Mouse (Mus musculus) embryonic facial prominence, embryonic 11.5 days (tissue): Measurements from ENCODE around the gene Nlrc4. TPM values are rescaled to one million over a fixed set of nuclear protein-coding genes. Genes with fewer than 3 reads are reported as not detected.
A peak's percentile ranks its signal among the peaks of the same experiment; 100 is the strongest.

ENCODE experiments used
- ATAC-seq: fragments of 200-750 bp; cut with Nextera tagmentation; replicated peaks from 2 replicates; pipeline ENCODE4 v1.8.0; 2017; ENCODE audit warnings: low read depth; ENCODE audit not compliant: insufficient number of reproducible peaks, low FRiP score, low TSS enrichment
- DNase-seq: peaks from one replicate; pipeline ENCODE4 v3.0.0-alpha.2; 2015; ENCODE audit warnings: low spot score
- H3K27ac ChIP-seq: fragments of 300-500 bp; sonication (generic); replicated peaks from 2 replicates; pipeline ENCODE4 v1.5.1; 2014; ENCODE audit warnings: mild to moderate bottlenecking, low read depth, low read length, control low read depth
- H3K27me3 ChIP-seq: fragments of 300-500 bp; sonication (generic); 2 replicates; pipeline ENCODE4 v1.6.1; 2014; ENCODE audit warnings: mild to moderate bottlenecking, low read length, moderate library complexity, mixed read lengths; ENCODE audit not compliant: control insufficient read depth, insufficient read depth
- H3K36me3 ChIP-seq: fragments of 300-500 bp; sonication (generic); replicated peaks from 2 replicates; pipeline ENCODE4 v1.6.1; 2014; ENCODE audit warnings: low read depth, mild to moderate bottlenecking, low read length, moderate library complexity, mixed read lengths; ENCODE audit not compliant: control insufficient read depth, insufficient read depth
- H3K4me1 ChIP-seq: fragments of 300-500 bp; sonication (generic); 2 replicates; pipeline ENCODE4 v1.6.1; 2014; ENCODE audit warnings: low read length, mixed read lengths; ENCODE audit not compliant: control insufficient read depth, insufficient read depth
- H3K4me2 ChIP-seq: fragments of 300-500 bp; sonication (generic); 2 replicates; pipeline ENCODE4 v1.6.1; 2014; ENCODE audit warnings: low read depth, mild to moderate bottlenecking, control low read depth, low read length, moderate library complexity
- H3K4me3 ChIP-seq: fragments of 300-500 bp; sonication (generic); 2 replicates; pipeline ENCODE4 v1.5.1; 2014; ENCODE audit warnings: low read depth, low read length, control low read depth
- H3K9ac ChIP-seq: fragments of 300-500 bp; sonication (generic); replicated peaks from 2 replicates; pipeline ENCODE4 v1.6.1; 2014; ENCODE audit warnings: mild to moderate bottlenecking, control low read depth, low read length
- H3K9me3 ChIP-seq: fragments of 300-500 bp; sonication (generic); replicated peaks from 2 replicates; pipeline ENCODE4 v1.6.1; 2016; ENCODE audit warnings: mild to moderate bottlenecking, low read length, inconsistent platforms, mixed read lengths; ENCODE audit not compliant: control insufficient read depth
- WGBS: fragments of 180-500 bp; shearing (Covaris S2); extraction: QIAGEN DNeasy Blood & Tissue Kit; methylation state at CpG from one replicate; pipeline ENCODE4 v1.1.7; 2014; 5-methylcytosine and 5-hydroxymethylcytosine counted together
- polyA plus RNA-seq: library from polyadenylated mRNA; unstranded; fragments of >200 nt; fragmentation: Nextera tagmentation; extraction: Ambion mirVana; gene quantifications from 2 replicates; pipeline ENCODE4 v1.2.1, GENCODE M21; 2014

The Nlrc4 gene
- polyA plus RNA-seq, 1 experiment from 2014 or later, result 0.18 TPM

- ATAC-seq (no peak), DNase-seq (no peak)
- H3K4me3 ChIP-seq, result no peak overlapping the region
- 89% methylated on average over 2 of the region's 2 CpGs for WGBS
- no peaks in the 10 kb centered on the region for H3K9me3 ChIP-seq
- H3K36me3 ChIP-seq, result no peaks in the 10 kb centered on the region
- no peak overlapping the region for H3K27ac ChIP-seq
- no peaks in the 10 kb centered on the region for H3K27me3 ChIP-seq
- H3K4me2 ChIP-seq, result no peak overlapping the region
- no peaks in the 10 kb centered on the region for H3K4me1 ChIP-seq
- no peak overlapping the region for H3K9ac ChIP-seq
Observed at GRCm38 (mm10) chr17:74397173-74397572, 61.8 kb downstream of the Nlrc4 start.

- Histone ChIP-seq H3K4me2 (peak overlapping the region; percentile 58), H3K4me3 (no peak overlapping the region), H3K4me1 (no peaks in the 10 kb centered on the region), H3K27ac (no peak overlapping the region), H3K36me3 (no peaks in the 10 kb centered on the region), H3K9ac (no peak overlapping the region; the same call in 1 of the 2 replicates), H3K9me3 (no peaks in the 10 kb centered on the region), H3K27me3 (no peaks in the 10 kb centered on the region)
- ATAC-seq, result no peak
- DNase-seq, result no peak
- 84% methylated on average over 4 of the region's 4 CpGs for WGBS
Observed at GRCm38 (mm10) chr17:74396766-74397165, 62.2 kb downstream of the Nlrc4 start.

GRCm38 (mm10) chr17:74395383-74396065 is 63.4 kb downstream of the Nlrc4 start, which contains the start of gene Slc30a6:
Gene Slc30a6 (plus strand): TSS chr17:74395608.
- no peaks in the 10 kb centered on the region for H3K9me3 ChIP-seq
- no peaks in the 10 kb centered on the region for H3K36me3 ChIP-seq
- WGBS, result under 1% methylated on average over 41 of the region's 41 CpGs
- H3K4me3 ChIP-seq, result peak within 1 kb of the TSS; percentile 93
- peak within 1 kb of the TSS; percentile 58 for H3K4me2 ChIP-seq
- H3K9ac ChIP-seq, result peak within 1 kb of the TSS; percentile 95
- DNase-seq, result peak; percentile 98
- ATAC-seq, result peak; percentile 97
- no peaks in the 10 kb centered on the region for H3K27me3 ChIP-seq
- no peaks in the 10 kb centered on the region for H3K4me1 ChIP-seq
- H3K27ac ChIP-seq, result peak within 1 kb of the TSS; percentile 79; the same call in 1 of the 2 replicates

GRCm38 (mm10) chr17:74394855-74395254 is 64.1 kb downstream of the Nlrc4 start:
- ATAC-seq, result 0 out of 2 replicates have a peak, but pooled peaks have one; percentile 18
- no peaks in the 10 kb centered on the region for H3K9me3 ChIP-seq
- H3K4me3 ChIP-seq, result peak overlapping the region; percentile 93
- WGBS, result 29% methylated on average over 16 of the region's 16 CpGs
- no peaks in the 10 kb centered on the region for H3K4me1 ChIP-seq
- H3K36me3 ChIP-seq, result no peaks in the 10 kb centered on the region; the same call in 1 of the 2 replicates
- no peak overlapping the region for H3K27ac ChIP-seq
- no peaks in the 10 kb centered on the region for H3K27me3 ChIP-seq
- peak overlapping the region; percentile 95 for H3K9ac ChIP-seq
- peak; percentile 11 for DNase-seq
- H3K4me2 ChIP-seq, result peak overlapping the region; percentile 30

GRCm38 (mm10) chr17:74394381-74394780 is 64.6 kb downstream of the Nlrc4 start:
- H3K4me2 ChIP-seq, result no peak overlapping the region
- H3K36me3 ChIP-seq, result no peaks in the 10 kb centered on the region; the same call in 1 of the 2 replicates
- 80% methylated on average over 2 of the region's 2 CpGs for WGBS
- ATAC-seq (no peak), DNase-seq (no peak)
- H3K9me3 ChIP-seq, result no peaks in the 10 kb centered on the region
- H3K27ac ChIP-seq, result no peak overlapping the region
- H3K9ac ChIP-seq, result no peak overlapping the region
- H3K27me3 ChIP-seq, result no peaks in the 10 kb centered on the region
- no peaks in the 10 kb centered on the region for H3K4me1 ChIP-seq
- H3K4me3 ChIP-seq, result no peak overlapping the region

GRCm38 (mm10) chr17:74389847-74390246 is 69.1 kb downstream of the Nlrc4 start:
- 82% methylated on average over 3 of the region's 3 CpGs for WGBS
- DNase-seq (no peak), ATAC-seq (no peak)

GRCm38 (mm10) chr17:74386657-74387056 is 72.3 kb downstream of the Nlrc4 start:
- Histone ChIP-seq H3K4me3 (no peak overlapping the region), H3K27ac (no peak overlapping the region), H3K27me3 (no peaks in the 10 kb centered on the region), H3K4me2 (no peak overlapping the region), H3K36me3 (peaks cover 6% of the 10 kb centered on the region), H3K4me1 (no peaks in the 10 kb centered on the region), H3K9me3 (no peaks in the 10 kb centered on the region), H3K9ac (no peak overlapping the region)
- no peak for ATAC-seq
- DNase-seq, result no peak

More at GRCm38 (mm10) chr17:74389847-74390246, 69.1 kb downstream of the Nlrc4 start:
- Histone ChIP-seq H3K9ac (no peak overlapping the region), H3K4me3 (no peak overlapping the region), H3K4me1 (no peaks in the 10 kb centered on the region), H3K27ac (no peak overlapping the region), H3K9me3 (no peaks in the 10 kb centered on the region), H3K36me3 (no peaks in the 10 kb centered on the region; the same call in 1 of the 2 replicates), H3K27me3 (no peaks in the 10 kb centered on the region), H3K4me2 (no peak overlapping the region)

- no peak for ATAC-seq
- Histone ChIP-seq H3K4me1 (no peaks in the 10 kb centered on the region), H3K36me3 (peaks cover 10% of the 10 kb centered on the region), H3K9me3 (no peaks in the 10 kb centered on the region), H3K27ac (no peak overlapping the region), H3K9ac (no peak overlapping the region), H3K4me3 (no peak overlapping the region), H3K4me2 (no peak overlapping the region), H3K27me3 (no peaks in the 10 kb centered on the region)
- DNase-seq, result no peak
- WGBS, result 88% methylated on average over 1 of the region's 1 CpGs
Observed at GRCm38 (mm10) chr17:74376916-74377315, 82.0 kb downstream of the Nlrc4 start.
